Mouse (Mus musculus): ENCODE data around the gene Nr1i2.

DNA sequence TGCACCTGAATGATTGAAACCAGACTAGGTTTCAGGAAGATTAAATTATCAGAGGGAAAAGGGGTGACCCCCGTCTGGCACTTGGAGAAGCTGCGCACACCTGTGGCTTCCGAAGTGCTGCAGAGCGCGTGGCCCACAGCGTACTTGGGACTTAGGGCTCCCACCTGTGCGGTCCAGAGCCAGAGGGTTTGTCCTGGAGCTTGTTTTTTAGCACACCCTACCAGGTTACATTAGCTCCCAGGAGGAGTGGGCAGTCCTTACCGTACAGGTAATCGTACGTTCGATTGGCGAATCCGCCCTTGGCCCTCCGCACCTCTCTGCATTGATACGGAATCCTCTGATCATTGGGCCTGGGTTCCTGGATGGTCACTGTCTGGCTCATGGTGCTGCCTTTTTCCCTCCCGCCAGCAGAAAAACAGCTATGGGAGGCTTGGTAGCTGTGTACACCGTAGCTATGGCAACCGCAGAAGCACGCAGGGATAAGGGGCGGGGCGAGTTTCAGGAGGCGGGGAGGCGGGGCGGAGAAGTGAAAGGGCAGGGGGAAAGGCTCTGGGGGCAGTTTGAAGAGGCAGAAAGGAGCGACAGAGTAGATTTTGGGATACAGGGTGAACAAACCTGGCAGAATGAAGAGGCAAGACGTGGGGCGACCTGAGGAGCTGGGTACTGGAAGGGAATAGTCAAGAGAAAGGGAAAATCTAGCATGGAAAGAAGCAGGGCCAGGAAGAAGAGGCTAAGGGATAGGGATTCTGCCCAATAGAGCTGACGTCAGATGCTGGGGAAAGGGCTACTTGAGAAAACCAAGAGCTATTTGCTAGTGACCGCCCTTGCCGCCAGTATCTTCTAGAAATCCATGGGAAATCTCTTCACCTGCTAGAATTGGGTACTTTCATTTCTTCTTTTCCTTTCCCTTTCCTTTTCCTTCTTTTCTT is 47.0 kb upstream of the Nr1i2 start, which contains the start of gene Maats1:
- TF ChIP-seq EP300 (IDR thresholded peaks at IDR 0.05; ENCODE audit: low read depth) (no peak), CTCF (IDR thresholded peaks at IDR 0.05; ENCODE audit: low read depth) (no peak)

Data from liver, embryonic 14.5 days (tissue).